Mouse (Mus musculus): ENCODE measurements around the gene Ppp2r1b. TPM values are rescaled to one million over a fixed set of nuclear protein-coding genes. Genes with fewer than 3 reads are reported as not detected.
"Not testable (repeated sequence)": the region's sequence is repeated elsewhere in the genome, so short reads cannot be mapped to it uniquely, and the experiment has no call there.

Ppp2r1b gene
- total RNA-seq (2021): 10 to 100 TPM; 29.9 to 33.2 TPM

GRCm38 (mm10) chr9:50845081-50845480 is at the start of gene Ppp2r1b:
TSS of gene Ppp2r1b (plus strand) at chr9:50845301.
- intact Hi-C loops (cut with DNase I): loop anchor here (1.0 kb wide), 1 partner anchor 26 kb away; no protein-coding TSS in a partner anchor
- no peak for DNase-seq

GRCm38 (mm10) chr9:50796776-50797175 is 48.3 kb upstream of the Ppp2r1b start:
- intact Hi-C loops (cut with DNase I): no loop called here
- no peak for DNase-seq

GRCm38 (mm10) chr9:50797641-50798040 is 47.5 kb upstream of the Ppp2r1b start:
- intact Hi-C loops (cut with DNase I): no loop called here
- DNase-seq: no peak

- intact Hi-C loops (cut with DNase I): no loop called here
- no peak for DNase-seq
These were observed 46.7 kb upstream of the Ppp2r1b start for GRCm38 (mm10) chr9:50798368-50798767.

GRCm38 (mm10) chr9:50800985-50801384 is 44.1 kb upstream of the Ppp2r1b start:
- intact Hi-C loops (cut with DNase I): no loop called here
- peak; percentile 10 for DNase-seq

- intact Hi-C loops (cut with DNase I): no loop called here
- no peak for DNase-seq
These were observed 41.9 kb upstream of the Ppp2r1b start for GRCm38 (mm10) chr9:50803055-50803671.

- intact Hi-C loops (cut with DNase I): no loop called here
- no peak for DNase-seq
These were observed 36.6 kb upstream of the Ppp2r1b start for GRCm38 (mm10) chr9:50808471-50808870.

GRCm38 (mm10) chr9:50809146-50809545 is 36.0 kb upstream of the Ppp2r1b start:
- DNase-seq: no peak
- intact Hi-C loops (cut with DNase I): no loop called here

GRCm38 (mm10) chr9:50811187-50811586 is 33.9 kb upstream of the Ppp2r1b start:
- DNase-seq: no peak
- intact Hi-C loops (cut with DNase I): no loop called here

GRCm38 (mm10) chr9:50811746-50812145 is 33.4 kb upstream of the Ppp2r1b start:
- intact Hi-C loops (cut with DNase I): no loop called here
- DNase-seq: no peak

GRCm38 (mm10) chr9:50813796-50814195 is 31.3 kb upstream of the Ppp2r1b start:
- intact Hi-C loops (cut with DNase I): no loop called here
- no peak for DNase-seq

GRCm38 (mm10) chr9:50815666-50816065 is 29.4 kb upstream of the Ppp2r1b start:
- DNase-seq: no peak
- intact Hi-C loops (cut with DNase I): no loop called here

GRCm38 (mm10) chr9:50816512-50816911 is 28.6 kb upstream of the Ppp2r1b start:
- no peak for DNase-seq
- intact Hi-C loops (cut with DNase I): no loop called here

GRCm38 (mm10) chr9:50818050-50818449 is 27.1 kb upstream of the Ppp2r1b start:
- intact Hi-C loops (cut with DNase I): no loop called here
- no peak for DNase-seq

GRCm38 (mm10) chr9:50819716-50820115 is 25.4 kb upstream of the Ppp2r1b start:
- no peak for DNase-seq
- intact Hi-C loops (cut with DNase I): loop anchor here (1.0 kb wide), 1 partner anchor 26 kb away; the partner anchor contains the start of gene Ppp2r1b

- intact Hi-C loops (cut with DNase I): no loop called here
- DNase-seq: no peak
These were observed 23.4 kb upstream of the Ppp2r1b start for GRCm38 (mm10) chr9:50821651-50822050.

GRCm38 (mm10) chr9:50822216-50822615 is 22.9 kb upstream of the Ppp2r1b start:
- DNase-seq: no peak
- intact Hi-C loops (cut with DNase I): no loop called here

- DNase-seq: no peak
- intact Hi-C loops (cut with DNase I): no loop called here
These were observed 21.2 kb upstream of the Ppp2r1b start for GRCm38 (mm10) chr9:50823779-50824453.

- intact Hi-C loops (cut with DNase I): no loop called here
- no peak for DNase-seq
These were observed 13.6 kb upstream of the Ppp2r1b start for GRCm38 (mm10) chr9:50831514-50831913.

- intact Hi-C loops (cut with DNase I): no loop called here
- no peak for DNase-seq
These were observed 12.9 kb upstream of the Ppp2r1b start for GRCm38 (mm10) chr9:50832162-50832561.

GRCm38 (mm10) chr9:50832582-50832981 is 12.5 kb upstream of the Ppp2r1b start:
- intact Hi-C loops (cut with DNase I); DNase-seq: not testable (repeated sequence)

GRCm38 (mm10) chr9:50833786-50834185 is 11.3 kb upstream of the Ppp2r1b start:
- no peak for DNase-seq
- intact Hi-C loops (cut with DNase I): no loop called here
